Mouse (Mus musculus): Measurements from ENCODE around the gene Pibf1.

Pibf1 gene

GRCm38 (mm10) chr14:99140036-99140435, 40.8 kb downstream of the Pibf1 start:
- DNase-seq (ENCODE audit: extremely low read depth, low read depth): no peak

- peak; percentile 32 for DNase-seq (ENCODE audit: extremely low read depth, low read depth)
Measured at GRCm38 (mm10) chr14:99141786-99142633, 42.8 kb downstream of the Pibf1 start.

GRCm38 (mm10) chr14:99146841-99147240, 47.6 kb downstream of the Pibf1 start:
- no peak for DNase-seq (ENCODE audit: extremely low read depth, low read depth)

DNA sequence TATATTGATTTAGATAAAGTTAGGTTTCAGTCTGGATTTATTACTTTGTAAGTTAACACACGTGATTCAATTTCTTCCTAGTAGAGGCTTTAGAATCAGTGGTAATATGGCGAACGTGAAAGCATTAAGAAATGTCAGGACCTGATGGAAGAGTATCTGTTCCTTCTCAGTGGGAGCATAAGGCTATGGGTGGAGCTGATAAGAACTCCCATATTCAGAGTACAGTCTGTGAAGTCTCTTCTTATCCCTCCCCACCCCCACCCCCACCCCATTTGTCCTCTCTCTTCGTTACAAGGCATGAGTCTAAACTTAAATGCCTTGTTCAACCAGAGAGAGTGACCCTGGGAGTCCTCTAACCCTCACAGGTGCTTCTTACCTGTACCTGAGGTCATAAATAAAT, 53.5 kb downstream of the Pibf1 start:
- no peak for DNase-seq (ENCODE audit: extremely low read depth, low read depth)

GRCm38 (mm10) chr14:99159940-99160339, 60.7 kb downstream of the Pibf1 start:
- no peak for DNase-seq (ENCODE audit: extremely low read depth, low read depth)

GRCm38 (mm10) chr14:99163051-99163450, 63.8 kb downstream of the Pibf1 start:
- no peak for DNase-seq (ENCODE audit: extremely low read depth, low read depth)

GRCm38 (mm10) chr14:99174138-99174745, 75.0 kb downstream of the Pibf1 start:
- no peak for DNase-seq (ENCODE audit: extremely low read depth, low read depth)

DNA sequence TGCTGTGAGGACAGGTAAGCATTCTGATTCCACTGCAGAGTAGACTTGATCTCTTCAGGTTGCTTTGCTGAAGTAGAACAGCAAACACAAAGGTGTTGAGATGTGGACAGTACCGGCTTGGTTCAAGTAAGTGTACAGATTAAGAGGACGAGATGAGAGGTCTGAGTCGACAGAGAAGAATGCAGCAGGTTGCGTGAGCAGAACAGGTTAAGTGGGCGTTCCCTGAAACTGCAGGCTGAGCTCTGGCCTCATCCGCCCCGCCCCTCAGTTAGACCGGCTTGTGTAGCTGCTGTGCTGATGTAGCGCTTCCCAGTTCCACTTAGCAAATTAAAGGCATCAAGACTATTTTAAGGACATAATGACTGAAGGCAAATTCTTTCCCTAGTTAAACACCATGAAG, 77.3 kb downstream of the Pibf1 start:
- DNase-seq (ENCODE audit: extremely low read depth, low read depth): no peak

DNA sequence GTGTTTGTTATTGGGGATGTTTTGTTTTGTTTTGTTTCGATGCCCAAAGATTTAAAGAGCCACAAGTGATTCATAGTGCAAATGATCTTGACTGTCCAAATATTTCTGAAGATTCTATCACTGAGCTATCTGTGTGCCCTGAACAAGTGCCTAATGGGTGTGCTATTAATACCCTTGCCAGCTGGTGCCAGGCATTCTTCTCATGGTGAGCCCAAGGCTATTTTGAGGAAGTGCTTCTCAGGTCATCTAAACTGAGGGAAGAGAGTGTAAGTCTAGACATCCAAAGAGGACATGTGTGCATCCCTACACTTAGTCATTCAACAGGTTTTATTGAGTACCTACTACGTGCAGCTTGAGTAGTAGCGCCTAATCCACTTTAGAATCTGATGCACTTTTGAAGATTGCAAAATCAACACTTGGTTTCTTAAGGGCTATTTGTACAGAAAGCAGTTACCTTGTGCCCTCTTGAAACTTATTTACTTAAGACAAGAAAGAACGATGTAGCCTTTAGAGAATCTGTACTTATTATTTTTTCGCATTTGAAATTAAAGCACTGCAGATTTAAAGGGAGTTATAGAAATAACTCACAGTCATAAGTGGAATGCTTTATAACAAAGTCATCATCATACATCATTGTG, 91.0 kb downstream of the Pibf1 start:
- DNase-seq (ENCODE audit: extremely low read depth, low read depth): no peak

- no peak for DNase-seq (ENCODE audit: extremely low read depth, low read depth)
Measured at GRCm38 (mm10) chr14:99205865-99206264, 106.6 kb downstream of the Pibf1 start.

GRCm38 (mm10) chr14:99206591-99206990, 107.4 kb downstream of the Pibf1 start:
- DNase-seq (ENCODE audit: extremely low read depth, low read depth): no peak

- no peak for DNase-seq (ENCODE audit: extremely low read depth, low read depth)
Measured at GRCm38 (mm10) chr14:99210431-99210830, 111.2 kb downstream of the Pibf1 start.

DNA sequence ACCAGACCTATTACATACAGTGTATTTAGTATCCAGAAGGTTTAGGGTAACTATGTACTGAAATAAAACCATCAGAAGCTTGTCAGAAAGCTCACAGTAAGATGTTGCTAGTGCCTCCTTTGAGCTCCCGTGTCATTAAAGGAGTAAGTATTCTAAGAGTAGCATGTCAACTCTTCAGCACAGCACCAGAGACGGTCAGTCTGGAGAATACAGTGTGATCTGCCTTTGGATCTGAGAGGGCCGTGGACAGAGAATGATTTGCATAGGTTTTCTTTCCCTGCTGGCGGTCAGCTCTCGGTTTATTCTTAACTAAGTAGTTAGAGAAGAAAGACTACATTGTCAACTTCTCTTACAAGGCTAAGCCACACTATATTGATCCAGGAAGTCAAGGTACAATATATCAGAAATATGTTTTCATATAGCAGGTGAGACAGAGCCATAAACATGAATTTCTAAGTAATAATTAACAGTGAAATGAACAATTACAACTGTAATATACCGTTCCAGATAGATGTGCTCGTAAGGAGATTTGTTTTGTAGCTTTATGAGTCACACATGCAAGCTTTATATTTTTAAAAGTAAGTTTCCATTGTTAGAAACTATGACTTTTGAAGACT, 119.3 kb downstream of the Pibf1 start:
- DNase-seq (ENCODE audit: extremely low read depth, low read depth): no peak

GRCm38 (mm10) chr14:99219757-99220171, 120.5 kb downstream of the Pibf1 start:
- DNase-seq (ENCODE audit: extremely low read depth, low read depth): no peak

GRCm38 (mm10) chr14:99225929-99226328, 126.7 kb downstream of the Pibf1 start:
- DNase-seq (ENCODE audit: extremely low read depth, low read depth): no peak

DNA sequence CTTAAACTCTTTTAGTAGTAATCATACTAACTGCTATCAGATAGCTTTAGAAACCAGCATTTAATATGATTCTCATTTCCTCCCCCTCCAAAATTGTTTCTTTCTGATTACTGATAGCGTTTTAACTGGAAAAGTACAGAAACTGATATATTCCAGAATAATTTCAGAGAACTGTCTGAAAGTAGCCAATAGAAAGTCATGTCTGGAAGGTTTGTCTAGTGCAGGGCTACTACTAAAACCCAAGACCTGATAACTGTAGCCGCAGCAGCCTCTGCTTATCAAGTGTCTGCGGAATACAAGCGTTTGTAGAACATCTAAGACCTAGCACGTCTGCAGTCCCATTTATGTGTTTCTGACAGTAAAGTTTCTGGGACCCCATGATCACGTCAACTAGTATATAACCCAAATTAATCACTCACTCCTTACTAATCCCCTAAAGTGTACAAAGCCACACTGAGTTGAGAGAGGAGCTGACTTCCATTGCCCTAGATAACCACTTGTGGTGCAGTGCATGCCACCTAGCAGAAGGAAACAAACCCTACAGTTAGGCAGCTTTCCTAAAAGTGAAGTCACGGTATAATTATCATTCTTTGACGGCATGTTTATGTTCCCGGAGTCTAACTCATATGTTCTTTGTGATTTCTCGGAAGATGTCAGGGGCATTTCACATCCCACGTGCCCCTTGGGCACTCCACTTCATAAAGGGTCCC, 130.0 kb downstream of the Pibf1 start:
- DNase-seq (ENCODE audit: extremely low read depth, low read depth): peak; percentile 78

- DNase-seq (ENCODE audit: extremely low read depth, low read depth): no peak
Measured at GRCm38 (mm10) chr14:99233056-99233455, 133.8 kb downstream of the Pibf1 start.

DNA sequence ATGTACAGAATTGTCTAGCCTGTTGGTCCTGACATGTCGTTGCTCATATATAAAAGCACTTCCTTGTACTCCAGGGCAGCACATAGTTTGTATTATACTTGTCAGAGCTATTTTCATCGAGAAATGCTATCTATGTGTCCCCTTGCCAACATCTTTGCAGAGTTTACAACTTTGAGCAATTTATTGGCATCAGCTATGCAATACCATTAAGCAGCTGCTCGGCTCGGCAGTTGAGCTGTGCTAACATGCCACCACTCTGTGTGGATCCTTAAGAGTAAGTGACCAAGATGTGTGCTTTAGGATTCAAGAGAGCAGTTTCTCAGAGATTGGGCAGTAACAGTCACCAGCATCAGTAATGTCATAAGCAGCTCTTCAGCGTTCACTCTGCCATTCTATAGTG, 137.9 kb downstream of the Pibf1 start:
- no peak for DNase-seq (ENCODE audit: extremely low read depth, low read depth)

GRCm38 (mm10) chr14:99240563-99240962, 141.3 kb downstream of the Pibf1 start:
- no peak for DNase-seq (ENCODE audit: extremely low read depth, low read depth)

DNA sequence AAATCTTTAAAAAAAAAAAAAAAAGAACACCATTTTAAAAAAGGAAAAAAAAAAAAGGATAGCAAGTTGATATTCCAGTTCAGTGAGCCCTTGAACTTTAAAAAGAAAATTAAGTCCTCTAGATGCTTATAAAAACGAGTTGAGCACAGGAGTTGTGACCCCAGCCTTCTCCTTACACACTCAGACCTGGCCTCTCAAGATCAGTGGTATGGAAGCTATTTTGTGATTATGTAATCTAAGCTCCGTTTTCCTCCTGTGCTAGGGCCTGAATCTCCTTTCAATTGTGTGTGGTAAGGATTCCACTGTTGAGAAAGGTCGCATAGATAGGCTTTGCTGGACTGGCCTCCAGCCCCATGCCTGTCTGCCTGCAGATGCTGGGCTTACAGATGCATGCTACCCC, 145.3 kb downstream of the Pibf1 start:
- DNase-seq (ENCODE audit: extremely low read depth, low read depth): no peak

DNA sequence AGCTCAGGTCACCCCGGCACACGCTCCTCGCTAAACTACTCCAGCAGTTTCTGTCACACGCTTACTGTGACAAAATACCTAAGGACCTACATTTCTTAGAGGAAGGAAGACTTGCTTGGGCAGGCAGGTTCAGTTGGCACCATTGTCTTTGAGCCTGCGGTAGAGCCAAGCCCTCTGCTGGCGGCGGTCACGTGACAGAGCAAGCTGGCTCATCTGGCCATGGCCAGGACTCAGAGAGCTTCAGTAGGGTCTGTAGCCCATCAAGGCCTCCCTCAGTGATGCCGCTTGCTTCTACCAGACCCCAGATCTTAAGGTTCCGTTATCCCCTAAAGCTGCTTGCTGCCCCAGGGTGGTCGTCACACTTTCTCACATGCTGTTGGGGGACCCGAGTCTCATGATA, 162.8 kb downstream of the Pibf1 start:
- no peak for DNase-seq (ENCODE audit: extremely low read depth, low read depth)
